Mouse (Mus musculus): ENCODE data around the gene Xpo5.
A peak's percentile ranks its signal among the peaks of the same experiment; 100 is the strongest.

Xpo5 gene

DNA sequence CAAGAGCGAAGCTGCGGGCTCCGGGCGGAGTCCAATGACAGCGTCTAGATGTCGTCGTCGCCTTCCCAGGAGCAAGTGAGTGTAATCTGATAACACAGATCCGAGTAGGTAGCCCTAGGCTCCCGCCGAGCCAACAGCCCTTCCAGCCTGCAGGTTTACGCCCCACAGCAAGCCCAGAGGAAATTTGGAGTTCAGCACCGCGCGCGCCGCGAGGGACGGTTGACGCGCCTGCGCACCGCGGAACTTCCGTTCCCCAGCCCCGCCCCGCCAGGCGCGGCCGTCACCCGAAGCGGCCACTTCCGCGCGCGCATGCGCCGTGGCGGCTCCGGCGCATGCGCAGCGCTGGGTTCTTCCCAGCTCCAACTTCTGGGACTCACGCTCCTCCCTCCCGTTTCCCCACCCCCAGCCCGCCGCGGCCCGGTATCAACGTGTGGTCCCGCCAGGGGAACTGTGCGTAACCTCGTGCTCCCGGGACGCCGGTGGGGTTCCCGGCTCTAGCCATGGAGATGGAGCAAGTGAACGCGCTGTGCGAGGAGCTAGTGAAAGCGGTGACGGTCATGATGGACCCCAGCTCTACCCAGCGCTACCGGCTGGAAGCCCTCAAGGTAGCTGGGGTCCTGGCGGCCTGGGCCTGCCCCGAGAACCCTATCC is at the start of gene Xpo5, which contains the start of gene Polh:
TSS of gene Xpo5 (plus strand) at position 362 of the 651 bp plus-strand sequence.
TSS of gene Polh (minus strand) at position 225 of the 651 bp plus-strand sequence.
- peak; percentile 93 for DNase-seq

DNA sequence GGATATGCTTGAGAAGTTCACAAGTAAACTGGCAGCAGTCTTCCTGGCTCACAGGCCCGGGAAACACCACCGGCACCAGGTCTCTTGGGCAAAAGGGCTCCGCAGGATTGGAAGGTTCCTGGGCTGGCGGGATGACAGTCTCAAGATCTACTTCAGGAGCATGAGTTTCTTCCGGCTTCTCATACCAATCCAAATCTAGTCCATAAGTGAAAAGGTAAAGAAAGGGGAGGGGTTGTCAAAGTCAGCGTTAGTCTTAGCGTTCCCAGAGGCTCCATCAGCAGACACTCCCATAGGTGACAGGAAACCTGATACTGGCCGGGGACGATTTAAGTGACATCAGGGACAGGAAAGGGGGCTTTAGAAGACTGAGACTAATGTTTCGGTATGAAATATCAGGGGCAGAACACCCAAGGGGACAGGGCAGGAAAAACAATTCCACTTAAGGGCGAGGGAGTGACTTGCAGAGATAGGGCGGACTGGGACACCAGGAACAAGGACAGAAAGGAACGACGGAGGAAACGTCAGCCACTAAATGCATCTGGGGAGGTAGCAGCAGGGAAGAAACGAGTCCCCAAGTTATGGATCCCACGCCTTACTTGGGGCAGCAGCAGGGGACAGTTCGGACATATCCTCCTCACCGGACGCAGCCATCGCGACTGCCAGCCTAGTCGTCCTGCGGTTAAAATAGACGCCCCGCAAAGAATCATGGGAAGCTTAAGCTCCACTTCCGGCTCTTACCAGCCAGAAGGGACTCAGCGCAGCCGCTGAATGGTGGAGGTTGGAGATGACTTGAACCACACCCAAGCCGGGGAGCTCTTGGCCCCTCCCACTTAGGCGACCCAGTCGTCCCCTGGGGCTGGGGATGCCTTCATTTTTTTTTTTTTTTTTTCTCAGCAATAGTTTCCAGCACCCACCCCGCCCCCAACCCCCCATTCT is 49.5 kb upstream of the Xpo5 start, which contains the start of gene Mad2l1bp:
TSS of gene Mad2l1bp (minus strand) at position 707 of the 936 bp plus-strand sequence.
- peak; percentile 89 for DNase-seq

DNA sequence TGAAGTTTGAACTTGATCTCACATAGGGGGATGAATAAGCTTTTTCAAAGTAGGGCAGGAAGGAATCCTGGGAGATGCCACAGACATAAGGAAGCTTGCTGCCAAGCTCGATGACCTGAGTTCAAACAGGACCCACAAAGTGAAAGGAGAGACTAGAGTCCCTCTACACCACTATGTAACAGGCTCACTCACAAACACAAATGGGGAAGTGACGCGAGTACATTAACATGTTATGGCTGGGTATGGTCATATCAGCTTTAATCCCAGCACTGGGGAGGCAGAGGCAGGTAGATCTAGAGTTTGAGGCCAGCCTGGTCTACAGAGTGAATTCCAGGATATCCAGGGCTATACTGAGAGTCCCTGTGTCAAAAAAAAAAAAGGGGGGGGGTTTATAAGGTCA is 48.2 kb upstream of the Xpo5 start:
- no peak for DNase-seq

GRCm38 (mm10) chr17:46156680-46157079 is 45.9 kb upstream of the Xpo5 start:
- no peak for DNase-seq

DNA sequence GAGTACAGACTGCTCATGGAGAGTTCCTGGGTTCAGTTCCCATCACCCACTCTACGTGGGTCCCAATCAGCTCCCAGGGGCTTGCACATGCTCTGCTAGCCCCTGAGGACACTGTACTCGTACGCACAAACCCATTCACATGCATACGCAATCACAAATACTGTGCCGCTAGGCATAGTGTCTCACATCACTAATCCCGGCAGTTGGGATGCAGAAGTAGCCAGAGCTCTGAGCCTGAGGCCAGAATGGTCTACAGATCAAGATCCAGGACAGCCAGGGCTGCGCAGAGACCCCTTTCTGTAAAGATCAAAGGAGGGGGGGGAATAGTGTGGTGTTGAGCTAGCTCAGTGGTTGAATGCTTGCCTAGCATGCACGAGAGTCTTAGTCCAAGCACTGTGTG is 45.5 kb upstream of the Xpo5 start:
- DNase-seq, result no peak

DNA sequence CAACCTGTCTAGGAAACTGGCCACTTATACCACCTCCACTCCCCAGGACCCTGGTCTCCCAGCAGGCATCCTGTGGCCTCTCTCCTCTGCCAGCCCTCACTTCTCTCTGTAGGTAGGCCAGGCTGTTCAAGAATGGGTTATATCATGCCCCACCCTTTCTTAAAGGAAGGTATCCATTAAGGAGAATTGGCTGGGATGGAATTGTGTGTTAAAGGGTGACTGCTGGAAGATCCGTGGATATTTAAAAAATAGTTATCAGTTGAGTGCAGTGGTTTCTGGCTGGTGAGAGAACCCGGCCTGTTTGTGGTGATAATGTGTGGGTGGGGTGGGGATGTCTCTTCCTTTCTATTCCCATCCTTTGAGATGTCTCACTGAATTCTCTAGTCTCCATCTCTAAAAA is 43.3 kb upstream of the Xpo5 start:
- DNase-seq, result no peak

DNA sequence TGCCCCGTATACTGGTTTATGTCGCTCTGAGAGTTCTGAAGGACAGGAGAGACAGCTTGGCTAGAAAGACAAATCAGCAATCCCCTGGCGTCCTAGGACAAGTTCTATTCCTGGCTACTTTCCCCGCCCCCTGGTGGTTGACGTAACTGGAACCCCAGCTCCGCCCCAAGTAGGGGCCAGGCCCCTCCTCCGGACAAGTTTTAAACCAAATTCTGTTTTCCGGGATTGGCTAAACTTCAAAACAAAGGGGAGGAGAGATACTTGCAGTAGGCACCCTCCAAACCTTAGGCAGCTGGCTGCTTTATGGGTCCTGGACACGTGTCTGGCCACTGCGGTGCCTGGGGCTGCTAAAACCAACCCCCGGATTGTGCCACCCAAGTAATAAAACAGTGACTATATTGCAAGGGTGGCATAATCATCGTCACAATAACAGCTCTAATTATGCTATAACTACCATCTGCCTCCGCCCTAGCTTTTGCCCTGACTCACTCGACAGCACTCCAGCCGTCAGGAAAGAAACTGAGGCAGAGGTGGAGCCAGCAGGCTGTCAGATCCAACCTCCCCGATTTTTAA is 42.4 kb upstream of the Xpo5 start:
- DNase-seq, result peak; percentile 96

DNA sequence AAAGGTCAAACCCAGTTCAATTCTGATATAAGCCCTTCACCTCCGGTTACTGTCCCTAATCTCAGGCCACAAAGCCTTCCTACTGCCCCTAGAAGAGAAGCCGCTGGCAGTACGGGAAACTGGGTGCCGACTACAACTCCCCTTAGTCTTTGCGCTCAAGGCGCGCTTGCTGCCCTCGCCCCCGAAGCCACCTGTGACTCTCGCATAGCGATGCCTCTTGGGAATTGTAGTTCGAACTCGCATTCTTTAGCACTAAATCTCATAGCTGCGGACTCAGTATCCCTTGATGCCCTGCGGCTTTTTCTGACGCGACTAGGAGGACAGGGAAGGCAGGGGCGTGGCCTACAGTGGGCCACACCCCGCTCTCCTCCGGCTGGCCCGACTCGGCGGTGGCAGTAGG is 41.9 kb upstream of the Xpo5 start, which contains the start of gene Gtpbp2:
TSS of gene Gtpbp2 (plus strand) at position 347 of the 400 bp plus-strand sequence.
- peak; percentile 95 for DNase-seq

GRCm38 (mm10) chr17:46161179-46161578 is 41.4 kb upstream of the Xpo5 start:
- no peak for DNase-seq

DNA sequence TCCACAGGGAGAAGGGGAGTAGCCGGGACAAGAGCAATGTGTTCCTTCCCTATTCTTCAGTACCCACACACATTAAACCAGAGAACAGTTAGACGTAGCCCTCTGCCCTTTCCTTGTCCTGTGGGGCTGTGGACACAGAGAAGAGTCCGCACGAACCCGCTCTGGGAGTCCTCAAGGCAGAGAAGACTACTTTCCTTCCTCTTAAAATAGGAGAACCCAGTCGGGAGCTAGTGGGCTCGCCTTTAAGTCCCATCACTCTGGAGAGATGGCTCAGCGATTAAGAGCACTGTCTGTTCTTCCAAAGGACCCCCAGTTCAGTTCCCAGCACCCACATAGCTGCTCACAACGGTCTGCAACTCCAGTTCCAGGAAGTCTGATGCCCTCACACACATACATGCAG is 40.9 kb upstream of the Xpo5 start:
- DNase-seq, result no peak

- no peak for DNase-seq
Observed at GRCm38 (mm10) chr17:46162551-46162950, 40.0 kb upstream of the Xpo5 start.

- DNase-seq, result peak; percentile 37
Observed at GRCm38 (mm10) chr17:46162951-46163421, 39.6 kb upstream of the Xpo5 start.

DNA sequence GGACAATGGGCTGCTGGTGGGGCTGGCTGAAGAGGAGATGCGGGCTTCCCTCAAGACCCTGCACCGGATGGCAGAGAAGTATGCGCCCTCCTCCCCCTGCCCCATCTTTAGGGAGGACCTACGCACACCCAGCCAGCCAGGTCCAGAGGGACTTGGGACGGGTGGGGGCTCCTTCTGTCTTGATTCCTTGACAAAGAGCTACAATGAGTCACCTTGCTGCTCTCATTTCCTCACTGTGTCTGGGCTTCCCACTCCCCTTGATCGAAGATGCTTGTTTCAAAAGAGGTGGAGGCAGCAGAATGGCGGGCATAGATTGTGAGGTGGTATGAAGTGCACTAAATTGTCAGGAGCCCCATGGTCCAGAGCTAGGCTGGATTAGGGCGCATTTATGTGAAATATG is 38.3 kb upstream of the Xpo5 start:
- DNase-seq, result no peak

DNA sequence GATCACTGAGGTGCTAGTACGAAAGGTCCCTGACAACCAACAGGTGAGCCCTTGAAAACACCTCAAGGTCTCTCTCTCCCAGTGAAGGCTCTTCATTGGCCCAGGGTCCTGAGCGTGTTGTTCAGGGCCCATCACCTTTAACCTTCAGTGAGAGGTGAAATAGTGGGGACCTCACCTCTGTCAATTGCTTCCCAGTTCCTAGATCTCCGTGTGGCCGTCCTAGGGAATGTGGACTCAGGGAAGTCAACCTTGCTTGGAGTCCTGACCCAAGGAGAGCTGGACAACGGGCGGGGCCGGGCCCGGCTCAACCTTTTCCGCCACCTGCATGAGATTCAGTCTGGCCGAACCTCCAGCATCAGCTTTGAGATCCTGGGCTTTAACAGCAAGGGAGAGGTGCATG is 37.8 kb upstream of the Xpo5 start:
- DNase-seq, result no peak

DNA sequence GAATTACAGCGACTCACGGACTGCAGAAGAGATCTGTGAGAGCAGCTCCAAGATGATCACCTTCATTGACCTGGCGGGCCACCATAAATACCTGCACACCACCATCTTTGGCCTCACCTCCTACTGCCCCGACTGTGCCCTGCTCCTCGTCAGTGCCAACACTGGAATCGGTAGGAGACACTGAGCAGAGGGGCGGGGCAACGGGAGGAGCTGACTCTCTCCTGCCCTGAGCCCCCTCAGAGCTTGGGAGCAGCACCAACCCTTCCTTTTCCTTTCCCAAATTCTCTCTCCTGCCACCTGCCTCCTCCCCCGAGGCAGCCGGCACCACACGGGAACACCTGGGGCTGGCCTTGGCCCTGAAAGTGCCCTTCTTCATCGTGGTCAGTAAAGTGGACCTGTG is 37.1 kb upstream of the Xpo5 start:
- DNase-seq, result no peak

GRCm38 (mm10) chr17:46166270-46166669 is 36.3 kb upstream of the Xpo5 start:
- DNase-seq, result no peak

DNA sequence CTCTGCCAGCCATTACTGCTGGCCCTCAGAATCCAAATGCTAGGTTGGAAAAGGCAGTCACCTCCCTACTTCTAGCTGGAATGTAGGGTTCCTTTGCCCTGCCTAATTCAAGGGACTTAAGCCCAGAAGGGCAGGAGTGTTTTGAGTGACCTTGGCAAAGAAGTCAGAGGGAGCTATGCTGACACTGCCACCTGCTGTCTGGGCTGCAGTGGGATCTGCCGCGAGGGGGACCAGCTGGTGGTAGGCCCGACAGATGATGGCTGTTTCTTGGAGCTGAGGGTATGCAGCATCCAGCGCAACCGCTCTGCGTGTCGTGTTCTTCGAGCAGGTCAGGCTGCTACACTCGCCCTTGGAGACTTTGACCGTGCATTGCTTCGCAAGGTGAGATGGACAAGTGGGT is 35.6 kb upstream of the Xpo5 start:
- no peak for DNase-seq

GRCm38 (mm10) chr17:46168318-46168717 is 34.3 kb upstream of the Xpo5 start:
- no peak for DNase-seq

DNA sequence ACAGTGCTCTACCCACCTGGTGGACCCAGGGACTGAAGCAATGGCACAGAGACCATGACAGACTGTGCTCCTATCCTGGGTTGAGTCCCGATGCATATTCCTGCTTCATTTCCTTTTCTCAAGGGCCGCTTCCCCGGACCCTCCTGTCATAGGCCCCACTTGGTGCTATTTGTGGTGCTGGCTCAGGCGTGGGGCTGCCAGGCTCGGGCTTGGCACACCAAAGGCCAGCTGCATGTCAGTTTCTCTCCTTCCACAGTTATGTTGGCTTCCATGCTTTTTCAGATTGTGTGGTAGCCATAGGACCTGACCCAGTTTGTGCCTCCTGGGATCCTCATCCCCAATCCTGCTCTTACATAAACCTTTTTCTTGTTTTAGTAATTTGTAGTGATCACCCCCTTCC is 33.8 kb upstream of the Xpo5 start:
- no peak for DNase-seq

- DNase-seq, result no peak
Observed at GRCm38 (mm10) chr17:46170538-46170937, 32.0 kb upstream of the Xpo5 start.

DNA sequence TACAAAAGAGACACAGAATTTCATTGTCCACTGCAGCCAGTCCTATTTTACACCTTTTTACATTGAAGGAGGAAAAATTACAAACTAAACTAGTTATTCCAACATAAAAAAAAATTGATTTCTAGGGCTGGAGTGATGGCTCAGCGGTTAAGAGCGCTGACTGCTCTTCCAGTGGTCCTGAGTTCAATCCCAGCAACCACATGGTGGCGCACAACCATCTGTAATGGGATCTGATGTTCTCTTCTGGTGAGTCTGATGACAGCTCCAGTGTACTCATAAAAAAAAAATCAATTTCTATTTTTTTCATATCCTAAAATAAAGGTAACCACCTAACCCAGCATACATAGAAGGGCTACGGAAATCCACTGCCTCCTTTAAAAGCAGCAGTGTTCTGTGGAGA is 20.3 kb upstream of the Xpo5 start:
- no peak for DNase-seq

GRCm38 (mm10) chr17:46188829-46189228 is 13.8 kb upstream of the Xpo5 start:
- no peak for DNase-seq

- no peak for DNase-seq
Observed at GRCm38 (mm10) chr17:46201151-46201550, 1.4 kb upstream of the Xpo5 start.

DNA sequence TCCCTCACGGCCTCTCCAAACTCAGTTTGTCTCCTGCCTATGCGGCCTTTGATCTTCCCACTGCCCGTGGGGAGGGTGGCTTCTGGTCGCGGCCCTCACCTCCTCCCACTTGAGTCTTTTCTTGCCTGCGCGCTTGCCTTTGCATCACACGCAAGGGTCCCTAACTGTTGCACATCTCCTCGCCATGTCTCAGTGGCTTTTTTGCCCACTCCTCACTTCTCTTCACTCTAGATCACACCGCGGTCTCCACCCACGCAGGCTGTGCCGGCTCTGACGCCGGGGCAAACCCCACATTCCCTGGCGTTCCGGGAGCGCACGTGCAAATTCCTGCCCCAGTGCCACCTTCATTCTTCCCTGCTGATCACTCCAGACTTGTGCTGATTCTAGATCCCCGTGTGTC is 496 bp downstream of the Xpo5 start:
- DNase-seq, result no peak

Measured in kidney, adult 18-20 months (tissue).